Mouse (Mus musculus): ENCODE measurements at regions not wholly inside any gene's neighbourhood (a gene's known extent, or its start where the extent isn't known, plus 50 kb on each side); places are given as distances from the start of the nearest gene placed in this dataset.

DNA sequence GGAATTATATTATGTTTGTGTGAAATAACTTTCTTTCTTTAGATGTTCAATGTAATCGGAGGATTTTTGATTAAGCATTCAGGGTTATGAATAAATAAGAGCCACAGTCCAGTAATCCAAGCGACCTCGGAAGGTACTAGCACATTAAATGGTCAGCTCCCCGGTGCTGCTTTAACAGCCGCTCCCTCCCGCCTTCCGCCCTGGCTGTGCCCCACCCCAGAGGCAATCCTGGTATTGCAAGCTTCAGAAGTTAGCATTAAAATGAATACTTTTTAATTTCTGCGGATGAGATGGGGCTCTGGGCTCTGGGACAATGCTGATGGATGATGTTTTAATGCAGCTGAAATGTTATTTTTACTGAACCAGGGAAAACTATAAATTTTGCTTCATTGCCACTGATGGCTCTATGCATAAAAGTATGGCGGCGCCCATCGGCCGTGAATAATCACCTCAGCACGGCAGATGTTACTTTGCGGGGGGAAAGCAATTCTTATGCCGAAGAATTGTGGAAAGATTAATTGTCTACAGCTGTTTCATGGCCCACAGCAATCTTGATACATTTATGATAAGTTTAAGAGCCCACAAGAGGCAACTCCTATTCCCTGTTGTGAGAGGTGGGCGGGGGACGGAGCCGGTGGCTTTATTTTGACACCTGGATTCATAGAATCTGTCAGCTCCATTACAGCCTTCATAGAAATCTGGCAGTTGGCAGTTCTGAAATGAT, 136.5 kb downstream of the Gpat3 start:
- DNase-seq, result peak; percentile 33

DNA sequence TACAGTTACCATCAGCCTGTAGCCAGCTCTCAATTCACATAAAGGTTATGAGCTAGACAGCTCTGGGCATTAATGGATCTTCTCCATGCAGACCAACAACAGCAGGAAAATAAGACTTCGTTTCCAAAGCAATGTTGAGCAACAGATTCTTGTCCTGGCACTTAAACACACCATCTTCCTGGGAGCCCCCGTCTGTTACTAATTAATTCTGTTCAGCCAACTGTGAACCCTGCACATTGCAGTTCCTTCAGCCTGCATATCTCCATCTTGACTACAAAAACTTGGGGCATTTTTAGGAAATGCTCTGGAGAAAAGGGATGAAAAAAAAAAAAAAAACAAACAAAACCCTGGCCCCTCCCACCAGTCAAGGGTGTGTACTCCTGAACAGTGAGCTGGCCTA, 131.2 kb downstream of the Gpat3 start:
- no peak for DNase-seq

DNA sequence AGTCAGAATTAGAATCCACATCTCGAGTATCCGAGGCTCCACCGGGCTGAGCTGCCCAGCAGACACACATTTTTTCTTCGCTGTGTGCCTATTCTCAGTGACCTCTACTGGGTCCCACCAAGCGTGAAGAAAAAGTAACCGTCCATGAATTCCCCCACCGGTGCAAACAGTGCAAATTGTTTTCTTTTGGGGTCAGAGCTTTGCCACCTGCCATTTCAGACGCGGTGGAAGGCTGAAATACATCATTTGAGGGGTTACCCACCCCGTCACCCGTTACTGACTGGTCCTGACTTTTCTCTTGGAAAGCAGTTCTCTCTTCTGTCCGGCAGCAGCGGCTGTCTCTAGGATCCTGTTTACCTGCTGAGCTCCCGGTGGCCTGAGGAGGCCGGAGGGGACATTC, 105.7 kb downstream of the Gpat3 start:
- DNase-seq, result peak; percentile 4
